ENCODE assay signal across 20 mouse cellular contexts in the genomic region with DNA sequence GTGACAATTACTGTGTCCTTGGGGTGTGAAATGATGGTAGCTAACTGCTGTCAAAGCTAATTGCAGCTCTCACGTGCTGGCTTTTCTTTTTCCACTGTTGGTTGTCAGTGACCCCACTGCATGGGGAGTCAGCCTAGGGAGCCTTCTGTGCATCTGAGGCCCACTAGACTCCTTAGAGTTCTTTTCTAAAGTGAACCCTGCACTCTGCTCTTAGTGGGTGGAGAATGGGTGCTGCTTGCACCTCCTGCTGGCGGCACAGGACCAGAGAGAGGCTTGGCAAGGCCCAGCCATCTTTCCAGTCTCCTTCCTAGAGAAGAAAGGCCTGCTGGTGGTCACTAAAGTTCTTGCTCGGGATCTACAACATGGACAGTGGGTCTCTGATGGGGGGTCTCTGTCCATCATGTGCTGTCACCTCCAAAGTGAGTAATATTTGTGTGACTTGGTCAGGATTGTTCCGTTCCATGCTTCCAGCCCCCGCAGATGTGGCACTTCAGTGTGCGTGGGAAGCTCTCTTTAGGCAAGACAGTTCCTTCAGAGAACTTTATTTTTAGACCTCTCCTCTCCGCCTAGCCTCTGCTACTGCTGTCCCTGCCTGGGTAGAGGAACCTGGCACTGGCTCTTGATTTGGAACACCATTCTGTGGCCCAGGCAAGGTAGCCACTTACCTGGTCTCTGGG. TPM values are rescaled to one million over a fixed set of nuclear protein-coding genes. Genes with fewer than 3 reads are reported as not detected.
A peak's percentile ranks its signal among the peaks of the same experiment; 100 is the strongest.
DNase-seq lines count a peak whose midpoint lies in the region; ATAC-seq and TF ChIP-seq lines count a peak whose summit lies in the region.
"Had no signal": no experiment of that assay in that cellular context is flagged by ENCODE, and none has a peak within 500 bp of the region (broad histone marks: within the 10 kb centered on the region; RNA-seq: fewer than 3 reads in every experiment).

No protein-coding gene starts in this region.

- no peak overlapping the region for H3K4me3 ChIP-seq in heart, embryonic 10.5 days
- no peak overlapping the region for H3K4me3 ChIP-seq in left cerebral cortex, adult 2 months
- no peak overlapping the region for H3K4me3 ChIP-seq in stomach, embryonic 16.5 days (replicated peaks; ENCODE audit: low read length)
- H3K4me3 ChIP-seq: embryonic facial prominence, embryonic 15.5 days; hindbrain, embryonic 15.5 days; limb, embryonic 12.5 days; neural tube, embryonic 13.5 days had no signal

- no peak overlapping the region for H3K4me2 ChIP-seq in stomach, embryonic 16.5 days (ENCODE audit: low read depth, low read length)
- H3K4me2 ChIP-seq: embryonic facial prominence, embryonic 15.5 days; hindbrain, embryonic 15.5 days; limb, embryonic 12.5 days; neural tube, embryonic 13.5 days had no signal

- DNase-seq in heart, embryonic 10.5 days (ENCODE audit: low spot score), result no peak
- DNase-seq in heart, adult 9 months (ENCODE audit: low spot score in 2 of 2), result no peak
- DNase-seq in right cerebral cortex, adult 18-20 months, result peak; percentile 71
- DNase-seq in right cerebral cortex, postnatal 10 days (ENCODE audit: low spot score in 2 of 2), result no peak
- DNase-seq in left cerebral cortex, adult 2 months (ENCODE audit: extremely low spot score in 1 of 2, low spot score in 2 of 2), result peak; percentile 23 to 40
- no peak for DNase-seq in urinary bladder, postnatal 25 days (ENCODE audit: low spot score)
- no peak for DNase-seq in thymus, adult 18-20 months
- DNase-seq: cerebellum, adult 18-20 months; forebrain, postnatal 0 days; gastrocnemius, postnatal 25 days; heart, postnatal 14 days; kidney, adult 9 months had no signal

- H3K9me3 ChIP-seq in heart, embryonic 10.5 days, result no peaks in the 10 kb centered on the region
- H3K9me3 ChIP-seq in stomach, embryonic 16.5 days (replicated peaks; ENCODE audit: control insufficient read depth, low read length), result no peaks in the 10 kb centered on the region
- H3K9me3 ChIP-seq: embryonic facial prominence, embryonic 15.5 days; hindbrain, embryonic 15.5 days; limb, embryonic 12.5 days; megakaryocyte, embryonic 14.5 days; neural tube, embryonic 13.5 days had no signal

- TF ChIP-seq CTCF in left cerebral cortex, adult 2 months (IDR thresholded peaks at IDR 0.05), result no peak; the same call in 1 of the 2 replicates

- peak overlapping the region; percentile 22; the same call in 1 of the 2 replicates for H3K27ac ChIP-seq in heart, embryonic 10.5 days
- peak overlapping the region; percentile 66 for H3K27ac ChIP-seq in left cerebral cortex, adult 2 months
- H3K27ac ChIP-seq in stomach, embryonic 16.5 days (ENCODE audit: low read length), result peak overlapping the region; percentile 52; the same call in 1 of the 2 replicates
- H3K27ac ChIP-seq: embryonic facial prominence, embryonic 15.5 days; hindbrain, embryonic 15.5 days; limb, embryonic 12.5 days; liver, embryonic 14.5 days; neural tube, embryonic 13.5 days had no signal

- no peak overlapping the region for H3K9ac ChIP-seq in stomach, embryonic 16.5 days (ENCODE audit: low read length)
- H3K9ac ChIP-seq: embryonic facial prominence, embryonic 15.5 days; forebrain, postnatal 0 days; hindbrain, embryonic 15.5 days; limb, embryonic 12.5 days; liver, embryonic 14.5 days; neural tube, embryonic 13.5 days had no signal

- no peaks in the 10 kb centered on the region; the same call in 1 of the 2 replicates for H3K4me1 ChIP-seq in heart, embryonic 10.5 days
- peaks cover 13% of the 10 kb centered on the region; the same call in 1 of the 2 replicates for H3K4me1 ChIP-seq in stomach, embryonic 16.5 days (ENCODE audit: control insufficient read depth, insufficient read depth, low read length)
- H3K4me1 ChIP-seq: embryonic facial prominence, embryonic 15.5 days had no signal

- no peak for ATAC-seq in stomach, embryonic 16.5 days (ENCODE audit: insufficient read depth, low FRiP score)
- ATAC-seq: forebrain, postnatal 0 days; lung, postnatal 0 days had no signal

- no peaks in the 10 kb centered on the region; the same call in 1 of the 2 replicates for H3K27me3 ChIP-seq in heart, embryonic 10.5 days (ENCODE audit: insufficient read depth, poor library complexity, severe bottlenecking)
- no peaks in the 10 kb centered on the region; the same call in 1 of the 2 replicates for H3K27me3 ChIP-seq in stomach, embryonic 16.5 days (ENCODE audit: control insufficient read depth, insufficient read depth, low read length)
- H3K27me3 ChIP-seq: embryonic facial prominence, embryonic 15.5 days; hindbrain, embryonic 15.5 days; neural tube, embryonic 13.5 days had no signal

- 49% methylated on average over 7 of the region's 7 CpGs for WGBS in heart, embryonic 10.5 days
- 74% methylated on average over 7 of the region's 7 CpGs for WGBS in stomach, embryonic 16.5 days

- intact Hi-C loops in left cerebral cortex, adult 2 months (cut with DNase I), result no loop called here

- H3K36me3 ChIP-seq in heart, embryonic 10.5 days, result 0 out of 2 replicates have a peak, but pooled peaks cover 4% of the 10 kb centered on the region
- no peaks in the 10 kb centered on the region for H3K36me3 ChIP-seq in stomach, embryonic 16.5 days (ENCODE audit: control insufficient read depth, insufficient read depth, low read length)
- H3K36me3 ChIP-seq: embryonic facial prominence, embryonic 15.5 days had no signal

RNA-seq across cellular contexts. Expression of gene Dlg3, which starts 30.5 kb away (rescaled TPM):
- 3.4 and 8.5 TPM in 2 replicates for polyA plus RNA-seq in heart, embryonic 10.5 days (2016; fragmentation: Nextera tagmentation; extraction: Ambion mirVana)
- 100 to 1,000 TPM; 134 to 143 TPM for total RNA-seq in left cerebral cortex, adult 2 months (2021)
- 8.6 and 9.7 TPM in 2 replicates for polyA plus RNA-seq in stomach, embryonic 16.5 days (2015; fragmentation: Nextera tagmentation; extraction: Ambion mirVana)

Comparison
In these comparisons a context has a peak if more than half of its experiments do, and no peak if none do; other contexts are left out.
1. DNase-seq: peak in right cerebral cortex, adult 18-20 months (single experiment) and left cerebral cortex, adult 2 months (2 of 2); none in heart, embryonic 10.5 days (single experiment), heart, adult 9 months (0 of 2), right cerebral cortex, postnatal 10 days (0 of 2), urinary bladder, postnatal 25 days (single experiment) and thymus, adult 18-20 months (0 of 2).
2. Peak in every context shown above with its lines, with median percentiles within 50 percentile points of each other: H3K27ac ChIP-seq.